Mouse (Mus musculus): ENCODE measurements around the gene Brpf1. TPM values are rescaled to one million over a fixed set of nuclear protein-coding genes. Genes with fewer than 3 reads are reported as not detected.

Brpf1 gene
- 7.1 and 7.6 TPM in 2 replicates for polyA plus RNA-seq (2015; fragmentation: Nextera tagmentation; extraction: Ambion mirVana)

DNA sequence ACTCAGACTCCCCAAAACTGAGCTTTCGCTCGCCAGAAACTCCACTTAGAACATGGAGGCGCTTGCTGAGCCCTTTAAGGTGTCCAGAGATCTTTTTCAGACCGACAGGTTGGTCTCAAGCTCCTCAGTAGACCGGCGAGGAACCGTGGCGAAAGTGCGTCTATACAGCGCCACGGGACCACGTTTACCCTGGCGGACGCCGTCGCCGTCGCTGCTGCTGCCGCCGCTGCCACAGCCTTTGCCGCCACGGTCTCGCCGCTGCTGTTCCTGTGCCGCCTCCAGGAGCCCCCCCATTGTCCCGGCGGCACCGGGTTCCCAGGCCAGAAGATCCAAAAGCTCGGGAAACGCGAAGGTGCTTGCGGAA is at the start of gene Brpf1:
Gene Brpf1, plus strand, starts transcription at position 152 of the 364 bp plus-strand sequence.

DNA sequence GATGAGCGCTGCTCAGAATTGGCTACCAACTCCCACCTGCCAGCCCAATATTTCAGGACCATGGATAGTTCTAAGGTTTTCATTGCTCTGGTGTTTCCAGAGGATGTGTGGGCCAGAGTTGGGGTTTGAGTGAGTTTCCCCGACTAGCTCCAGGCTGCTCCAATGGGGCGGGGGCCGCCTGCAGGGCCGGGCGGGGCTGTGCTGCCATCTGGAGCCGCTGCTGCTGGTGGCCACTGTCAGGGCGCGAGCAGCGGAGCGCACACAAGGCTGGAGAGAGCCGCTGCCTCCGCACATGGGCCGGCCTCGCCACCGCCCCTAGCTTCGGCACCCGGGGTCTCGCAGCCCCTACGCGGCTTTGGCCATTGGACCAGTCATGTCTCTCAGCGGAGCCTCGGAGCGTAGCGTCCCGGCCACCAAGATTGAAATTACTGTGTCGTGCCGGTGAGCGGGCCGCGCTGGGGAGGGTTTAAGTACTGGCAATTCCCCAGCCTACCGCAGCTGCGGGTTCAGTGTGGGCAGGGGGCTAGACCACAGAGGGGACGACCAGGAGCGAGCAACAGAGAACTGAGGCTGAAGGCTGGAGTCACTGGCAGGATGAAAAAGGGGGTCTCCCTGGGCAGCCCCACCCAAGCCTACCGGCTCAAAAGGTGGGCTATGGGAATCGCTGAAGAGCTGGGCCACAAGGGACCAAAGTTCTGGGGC is 24.7 kb upstream of the Brpf1 start, which contains the start of gene Cpne9:
Gene Cpne9, plus strand, starts transcription at position 207 of the 702 bp plus-strand sequence.

DNA sequence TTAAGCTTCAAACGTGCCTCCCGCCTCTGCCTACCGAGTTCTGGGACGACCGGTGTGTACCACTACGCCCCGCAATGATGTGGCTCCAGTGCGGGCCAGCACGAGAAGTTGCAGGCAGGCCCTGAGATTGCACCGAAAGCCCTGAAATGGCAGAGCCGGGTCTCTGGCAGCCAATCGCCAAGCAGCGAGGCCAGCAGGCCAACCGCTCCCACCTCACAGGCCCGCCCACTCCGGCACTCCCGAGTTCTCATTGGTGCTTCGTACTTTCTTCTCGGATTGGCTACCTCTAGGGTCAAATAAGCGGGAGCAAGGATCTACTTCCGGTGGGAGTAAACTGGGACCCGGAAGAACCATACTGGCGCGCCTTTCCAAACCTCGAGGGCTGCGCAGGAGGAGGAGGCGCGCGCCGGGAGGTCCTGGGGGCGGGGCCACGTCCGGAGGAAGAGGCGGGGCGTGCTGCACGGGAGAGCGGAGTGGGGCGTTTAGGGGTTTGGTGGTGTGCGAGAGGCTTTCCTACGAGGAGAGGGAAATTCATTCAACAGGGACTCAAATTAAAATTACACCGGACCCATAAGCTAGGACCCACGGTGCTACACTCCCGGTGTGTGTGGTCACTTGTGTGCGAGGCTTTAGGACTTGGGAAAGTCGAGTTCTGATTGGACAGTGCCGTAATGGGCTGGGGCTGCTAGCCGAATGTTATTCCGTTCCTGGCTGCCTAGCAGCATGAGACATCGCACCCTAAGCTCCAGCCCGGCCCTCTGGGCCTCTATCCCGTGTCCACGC is 19.8 kb downstream of the Brpf1 start, which contains the start of gene Ogg1:
Gene Ogg1, plus strand, starts transcription at position 440 of the 783 bp plus-strand sequence.

DNA sequence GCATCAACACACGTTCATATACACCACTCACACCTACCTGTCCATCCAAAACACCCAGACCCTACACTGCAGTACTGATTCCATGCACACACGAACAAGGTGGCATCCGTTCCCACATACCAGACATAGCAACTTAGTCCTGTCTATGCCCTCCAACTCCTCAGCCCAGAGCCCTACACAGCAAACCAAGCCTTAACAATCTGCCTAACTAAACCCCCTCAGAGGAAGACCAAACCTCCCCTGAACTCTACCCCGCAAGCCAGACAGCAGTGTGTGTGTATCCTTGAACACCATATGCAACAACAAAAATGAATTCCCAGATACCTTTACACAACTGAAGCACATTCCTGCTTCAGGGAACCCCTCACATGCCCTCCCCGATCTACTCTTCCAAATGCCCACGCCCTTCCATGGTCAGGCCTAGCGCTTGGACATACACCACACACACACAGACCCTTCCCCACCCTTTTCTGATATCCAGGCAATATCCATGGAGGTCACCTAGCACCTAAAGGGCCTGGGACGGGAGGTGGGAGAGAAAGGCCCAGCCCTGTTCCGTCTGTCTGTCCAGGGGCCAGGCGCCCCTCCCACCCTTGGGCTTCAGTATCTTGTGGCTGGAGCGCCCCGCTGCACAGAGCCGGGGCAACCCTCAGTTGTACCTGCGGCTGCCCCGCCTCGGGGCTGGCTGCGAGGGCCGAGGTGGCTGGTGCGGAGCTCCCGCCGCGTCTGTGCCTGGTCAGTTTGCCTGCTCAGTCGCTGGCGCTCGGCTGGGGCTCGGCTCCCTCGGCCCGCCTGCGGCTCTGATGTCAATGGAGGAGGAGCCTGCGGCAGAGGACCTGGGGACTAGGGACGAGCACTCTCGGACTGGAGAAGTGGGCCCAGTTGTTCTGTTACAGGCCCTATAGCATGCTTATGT is 36.5 kb downstream of the Brpf1 start, which contains the start of gene Camk1:
Gene Camk1, minus strand, starts transcription at position 808 of the 916 bp plus-strand sequence.

Other genes with a start within 250 kb of the Brpf1 start
- gene Setd5, start 229.8 kb upstream of the Brpf1 start, polyA plus RNA-seq (2015; fragmentation: Nextera tagmentation; extraction: Ambion mirVana) = 35.8 and 47.0 TPM in 2 replicates
- 0.42 and 0.46 TPM in 2 replicates for gene Lhfpl4, start 111.8 kb upstream of the Brpf1 start, polyA plus RNA-seq (2015; fragmentation: Nextera tagmentation; extraction: Ambion mirVana)
- gene Mtmr14, start 69.3 kb upstream of the Brpf1 start, polyA plus RNA-seq (2015; fragmentation: Nextera tagmentation; extraction: Ambion mirVana) = 40.7 and 42.7 TPM in 2 replicates
- gene Cpne9, start 24.8 kb upstream of the Brpf1 start, polyA plus RNA-seq (2015; fragmentation: Nextera tagmentation; extraction: Ambion mirVana) = not detected in 2 replicates
- 6.3 and 9.3 TPM in 2 replicates for gene Ogg1, start 19.8 kb downstream of the Brpf1 start, polyA plus RNA-seq (2015; fragmentation: Nextera tagmentation; extraction: Ambion mirVana)
- gene Camk1, start 36.8 kb downstream of the Brpf1 start, polyA plus RNA-seq (2015; fragmentation: Nextera tagmentation; extraction: Ambion mirVana) = 89.5 and 100.0 TPM in 2 replicates
- gene Tada3, start 70.7 kb downstream of the Brpf1 start, polyA plus RNA-seq (2015; fragmentation: Nextera tagmentation; extraction: Ambion mirVana) = 38.4 and 39.1 TPM in 2 replicates
- gene Arpc4, start 71.0 kb downstream of the Brpf1 start, polyA plus RNA-seq (2015; fragmentation: Nextera tagmentation; extraction: Ambion mirVana) = 327 and 354 TPM in 2 replicates
- 1.0 and 1.2 TPM in 2 replicates for gene Ttll3, start 82.1 kb downstream of the Brpf1 start, polyA plus RNA-seq (2015; fragmentation: Nextera tagmentation; extraction: Ambion mirVana)
- 11.4 and 16.5 TPM in 2 replicates for gene Rpusd3, start 112.2 kb downstream of the Brpf1 start, polyA plus RNA-seq (2015; fragmentation: Nextera tagmentation; extraction: Ambion mirVana)
- gene Cidec, start 128.6 kb downstream of the Brpf1 start, polyA plus RNA-seq (2015; fragmentation: Nextera tagmentation; extraction: Ambion mirVana) = not detected in 2 replicates
- 79.2 and 82.8 TPM in 2 replicates for gene Jagn1, start 135.4 kb downstream of the Brpf1 start, polyA plus RNA-seq (2015; fragmentation: Nextera tagmentation; extraction: Ambion mirVana)
- 54.7 and 60.4 TPM in 2 replicates for gene Il17re, start 151.3 kb downstream of the Brpf1 start, polyA plus RNA-seq (2015; fragmentation: Nextera tagmentation; extraction: Ambion mirVana)
- gene Il17rc, start 164.3 kb downstream of the Brpf1 start, polyA plus RNA-seq (2015; fragmentation: Nextera tagmentation; extraction: Ambion mirVana) = 28.2 and 32.1 TPM in 2 replicates
- gene Creld1, start 176.2 kb downstream of the Brpf1 start, polyA plus RNA-seq (2015; fragmentation: Nextera tagmentation; extraction: Ambion mirVana) = 33.3 and 33.8 TPM in 2 replicates
- 0.72 and 0.77 TPM in 2 replicates for gene Prrt3, start 194.8 kb downstream of the Brpf1 start, polyA plus RNA-seq (2015; fragmentation: Nextera tagmentation; extraction: Ambion mirVana)
- gene Emc3, start 224.5 kb downstream of the Brpf1 start, polyA plus RNA-seq (2015; fragmentation: Nextera tagmentation; extraction: Ambion mirVana) = 91.2 and 104 TPM in 2 replicates
- gene Fancd2, start 224.5 kb downstream of the Brpf1 start, polyA plus RNA-seq (2015; fragmentation: Nextera tagmentation; extraction: Ambion mirVana) = 2.5 and 3.2 TPM in 2 replicates